Comparison of ENCODE assay signal across 9 mouse cellular contexts in genomic region chr17:28455098-28455497, GRCm38 (mm10).
DNase-seq lines count a peak whose midpoint lies in the region; ATAC-seq and TF ChIP-seq lines count a peak whose summit lies in the region.
"Had no signal": no experiment of that assay in that cellular context is flagged by ENCODE, and none has a peak within 500 bp of the region (broad histone marks: within the 10 kb centered on the region; RNA-seq: fewer than 3 reads in every experiment).

No protein-coding gene starts in this region.

- peak; percentile 61 for TF ChIP-seq CTCF in midbrain, postnatal 0 days (IDR thresholded peaks at IDR 0.05)
- peak; percentile 49 for TF ChIP-seq CTCF in lung, adult 2 months (IDR thresholded peaks at IDR 0.05; ENCODE audit: insufficient read depth, low read length)

- H3K36me3 ChIP-seq in midbrain, postnatal 0 days (ENCODE audit: insufficient read depth, low read length), result no peaks in the 10 kb centered on the region
- no peaks in the 10 kb centered on the region for H3K36me3 ChIP-seq in midbrain, embryonic 10.5 days
- H3K36me3 ChIP-seq in midbrain, embryonic 15.5 days (replicated peaks), result no peaks in the 10 kb centered on the region
- H3K36me3 ChIP-seq: heart, embryonic 15.5 days had no signal

- no peak for ATAC-seq in cerebellum, adult (ENCODE audit: insufficient number of reproducible peaks, low FRiP score, low TSS enrichment)
- ATAC-seq in midbrain, postnatal 0 days (ENCODE audit: low FRiP score), result no peak
- no peak for ATAC-seq in erythroblast, adult 5-6 weeks (replicated peaks; ENCODE audit: low FRiP score, poor library complexity, severe bottlenecking)
- ATAC-seq in midbrain, embryonic 15.5 days (replicated peaks), result no peak

- H3K9ac ChIP-seq in midbrain, postnatal 0 days (replicated peaks; ENCODE audit: low read length, poor library complexity, severe bottlenecking), result no peak overlapping the region
- no peak overlapping the region for H3K9ac ChIP-seq in midbrain, embryonic 15.5 days
- H3K9ac ChIP-seq: heart, embryonic 15.5 days had no signal

- DNase-seq in cerebellum, postnatal 14 days, result peak; percentile 22 to 46
- DNase-seq in midbrain, postnatal 0 days (ENCODE audit: low spot score), result no peak
- no peak for DNase-seq in midbrain, embryonic 10.5 days (ENCODE audit: low spot score)
- DNase-seq in c-Kit-positive CD71-positive TER-119-negative erythroid progenitor cells, embryonic 14.5 days (ENCODE audit: low read depth), result peak; percentile 19
- no peak for DNase-seq in lung, adult 2 months

- no peak overlapping the region for H3K4me3 ChIP-seq in midbrain, postnatal 0 days (ENCODE audit: low read depth, low read length)
- H3K4me3 ChIP-seq in midbrain, embryonic 10.5 days, result no peak overlapping the region
- H3K4me3 ChIP-seq in lung, adult 2 months (replicated peaks; ENCODE audit: extremely low read depth, low read depth, low read length), result no peak overlapping the region
- H3K4me3 ChIP-seq in midbrain, embryonic 15.5 days, result no peak overlapping the region
- H3K4me3 ChIP-seq: heart, embryonic 15.5 days had no signal

- H3K9me3 ChIP-seq in midbrain, postnatal 0 days (ENCODE audit: low read length), result no peaks in the 10 kb centered on the region
- no peaks in the 10 kb centered on the region for H3K9me3 ChIP-seq in midbrain, embryonic 10.5 days (replicated peaks)
- no peaks in the 10 kb centered on the region for H3K9me3 ChIP-seq in midbrain, embryonic 15.5 days
- H3K9me3 ChIP-seq: heart, embryonic 15.5 days had no signal

- no peak overlapping the region for H3K4me2 ChIP-seq in midbrain, postnatal 0 days (ENCODE audit: low read depth, low read length, poor library complexity, severe bottlenecking)
- H3K4me2 ChIP-seq in midbrain, embryonic 15.5 days, result no peak overlapping the region
- H3K4me2 ChIP-seq: heart, embryonic 15.5 days had no signal

- WGBS in midbrain, postnatal 0 days, result 68% methylated on average over 4 of the region's 4 CpGs
- 78% methylated on average over 4 of the region's 4 CpGs for WGBS in midbrain, embryonic 10.5 days
- WGBS in lung, adult 2 months, result 42% methylated on average over 4 of the region's 4 CpGs
- WGBS in midbrain, embryonic 15.5 days, result 68% methylated on average over 4 of the region's 4 CpGs

- no peak overlapping the region for H3K27ac ChIP-seq in midbrain, postnatal 0 days (ENCODE audit: low read depth, low read length)
- no peak overlapping the region for H3K27ac ChIP-seq in midbrain, embryonic 10.5 days (replicated peaks)
- H3K27ac ChIP-seq in midbrain, embryonic 15.5 days, result no peak overlapping the region
- H3K27ac ChIP-seq: heart, embryonic 15.5 days had no signal

- 0 out of 2 replicates have a peak, but pooled peaks cover 8% of the 10 kb centered on the region for H3K4me1 ChIP-seq in midbrain, postnatal 0 days (ENCODE audit: insufficient read depth, low read length)
- no peaks in the 10 kb centered on the region for H3K4me1 ChIP-seq in midbrain, embryonic 10.5 days
- no peaks in the 10 kb centered on the region for H3K4me1 ChIP-seq in lung, adult 2 months (ENCODE audit: control insufficient read depth, insufficient read depth, low read length)
- peaks cover 7% of the 10 kb centered on the region; the same call in 1 of the 2 replicates for H3K4me1 ChIP-seq in midbrain, embryonic 15.5 days

- TF ChIP-seq POLR2A in lung, adult 2 months (IDR thresholded peaks at IDR 0.05; ENCODE audit: borderline replicate concordance, extremely low read depth, low read depth, low read length), result no peak

- H3K27me3 ChIP-seq in midbrain, postnatal 0 days (ENCODE audit: insufficient read depth, low read length), result no peaks in the 10 kb centered on the region
- H3K27me3 ChIP-seq in midbrain, embryonic 10.5 days (ENCODE audit: low read depth, poor library complexity, severe bottlenecking), result no peaks in the 10 kb centered on the region
- H3K27me3 ChIP-seq in midbrain, embryonic 15.5 days (replicated peaks), result no peaks in the 10 kb centered on the region
- H3K27me3 ChIP-seq: heart, embryonic 15.5 days had no signal

Comparison
In these comparisons a context has a peak if more than half of its experiments do, and no peak if none do; other contexts are left out.
1. DNase-seq: peak in cerebellum, postnatal 14 days (2 of 2) and c-Kit-positive CD71-positive TER-119-negative erythroid progenitor cells, embryonic 14.5 days (single experiment); none in midbrain, postnatal 0 days (single experiment), midbrain, embryonic 10.5 days (single experiment) and lung, adult 2 months (single experiment).